20 mouse cellular contexts compared by ENCODE assay signal in genomic region chr19:17762740-17763139, GRCm38 (mm10).
DNase-seq lines count a peak whose midpoint lies in the region; ATAC-seq lines count a peak whose summit lies in the region.
"Had no signal": no experiment of that assay in that cellular context is flagged by ENCODE, and none has a peak within 500 bp of the region (broad histone marks: within the 10 kb centered on the region; RNA-seq: fewer than 3 reads in every experiment).

No protein-coding gene starts in this region.

- DNase-seq in adrenal gland, adult (ENCODE audit: inconsistent age in 2 of 2, low spot score in 1 of 2): peak; percentile 49 to 92
- no peak for DNase-seq in adrenal gland, postnatal 4 days (ENCODE audit: low spot score in 2 of 2)
- no peak for DNase-seq in liver, embryonic 11.5 days (ENCODE audit: low spot score)
- peak; percentile 46 for DNase-seq in Muller cell, postnatal 12 days (ENCODE audit: inconsistent ontology term)
- DNase-seq in gonadal fat pad, adult 2 months (ENCODE audit: low read depth): peak; percentile 85
- DNase-seq in frontal cortex, postnatal 10 days (ENCODE audit: low spot score in 2 of 2): no peak
- no peak for DNase-seq in left cerebral cortex, adult 11 months (ENCODE audit: low spot score)
- DNase-seq: cerebellum, adult 11-12 months; cerebellum, postnatal 25 days; embryo, embryonic 11 days; heart, adult 11 months; heart, postnatal 36 days; thymus, postnatal 14 days had no signal

- no peak overlapping the region for H3K9ac ChIP-seq in liver, embryonic 16.5 days (ENCODE audit: low read depth, low read length)
- no peak overlapping the region for H3K9ac ChIP-seq in liver, embryonic 11.5 days (ENCODE audit: low read depth, low read length)
- H3K9ac ChIP-seq: hindbrain, embryonic 14.5 days; limb, embryonic 12.5 days; midbrain, embryonic 15.5 days had no signal

- no peaks in the 10 kb centered on the region for H3K9me3 ChIP-seq in liver, embryonic 16.5 days (replicated peaks; ENCODE audit: control insufficient read depth, low read length)
- H3K9me3 ChIP-seq in liver, embryonic 11.5 days (ENCODE audit: control insufficient read depth, low read length): no peaks in the 10 kb centered on the region
- H3K9me3 ChIP-seq: limb, embryonic 12.5 days; megakaryocyte, embryonic 14.5 days; midbrain, embryonic 15.5 days had no signal

- peak overlapping the region; percentile 36 for H3K27ac ChIP-seq in liver, embryonic 16.5 days (ENCODE audit: low read length)
- H3K27ac ChIP-seq in liver, embryonic 11.5 days (ENCODE audit: low read depth, low read length): no peak overlapping the region
- H3K27ac ChIP-seq: hindbrain, embryonic 14.5 days; limb, embryonic 12.5 days; midbrain, embryonic 15.5 days; stomach, postnatal 0 days had no signal

- no peak overlapping the region for H3K4me2 ChIP-seq in liver, embryonic 16.5 days (ENCODE audit: low read depth, low read length)
- no peak overlapping the region for H3K4me2 ChIP-seq in liver, embryonic 11.5 days
- H3K4me2 ChIP-seq: hindbrain, embryonic 14.5 days; limb, embryonic 12.5 days; midbrain, embryonic 15.5 days had no signal

- H3K4me1 ChIP-seq in liver, embryonic 16.5 days (ENCODE audit: control insufficient read depth, low read depth, low read length): no peaks in the 10 kb centered on the region; the same call in 1 of the 2 replicates
- H3K4me1 ChIP-seq in liver, embryonic 11.5 days (replicated peaks; ENCODE audit: control insufficient read depth, insufficient read depth, low read length): no peaks in the 10 kb centered on the region
- H3K4me1 ChIP-seq: limb, embryonic 12.5 days; megakaryocyte, embryonic 14.5 days; midbrain, embryonic 15.5 days had no signal

- H3K27me3 ChIP-seq in liver, embryonic 16.5 days (ENCODE audit: control insufficient read depth, insufficient read depth, low read depth, low read length): no peaks in the 10 kb centered on the region
- H3K27me3 ChIP-seq in liver, embryonic 11.5 days (replicated peaks; ENCODE audit: control insufficient read depth, insufficient read depth, low read length): no peaks in the 10 kb centered on the region
- H3K27me3 ChIP-seq: limb, embryonic 12.5 days; megakaryocyte, embryonic 14.5 days; midbrain, embryonic 15.5 days had no signal

- no peaks in the 10 kb centered on the region for H3K36me3 ChIP-seq in liver, embryonic 16.5 days (ENCODE audit: control insufficient read depth, insufficient read depth)
- H3K36me3 ChIP-seq in liver, embryonic 11.5 days (ENCODE audit: control insufficient read depth, insufficient read depth, low read length): no peaks in the 10 kb centered on the region
- H3K36me3 ChIP-seq: limb, embryonic 12.5 days; midbrain, embryonic 15.5 days had no signal

- ATAC-seq in liver, embryonic 16.5 days (ENCODE audit: low read depth): peak; percentile 47; the same call in 1 of the 2 replicates
- ATAC-seq in liver, embryonic 11.5 days (replicated peaks; ENCODE audit: low FRiP score): no peak
- ATAC-seq: activated CD4-positive, CD25-positive, alpha-beta regulatory T cell, adult 4 months; midbrain, embryonic 15.5 days had no signal

- no peak overlapping the region for H3K4me3 ChIP-seq in liver, embryonic 16.5 days (ENCODE audit: low read depth, low read length)
- H3K4me3 ChIP-seq in liver, embryonic 11.5 days (ENCODE audit: low read depth, low read length): no peak overlapping the region
- H3K4me3 ChIP-seq: limb, embryonic 12.5 days; megakaryocyte, embryonic 14.5 days; midbrain, embryonic 15.5 days had no signal

Comparison
In these comparisons a context has a peak if more than half of its experiments do, and no peak if none do; other contexts are left out.
1. DNase-seq: peak in adrenal gland, adult (2 of 2), Muller cell, postnatal 12 days (single experiment) and gonadal fat pad, adult 2 months (single experiment); none in adrenal gland, postnatal 4 days (0 of 2), liver, embryonic 11.5 days (single experiment), frontal cortex, postnatal 10 days (0 of 2) and left cerebral cortex, adult 11 months (single experiment).